Mouse (Mus musculus) CH12.LX (cell line): ENCODE measurements around the gene Ly6g6e. TPM values are rescaled to one million over a fixed set of nuclear protein-coding genes. Genes with fewer than 3 reads are reported as not detected.

Source experiments
- DNase-seq: peaks from one replicate; pipeline ENCODE4 v3.0.0-alpha.2; 2013; ENCODE audit errors: extremely low read depth
- H3K27ac ChIP-seq: 2 replicates; pipeline ENCODE4 v1.5.1; 2012; ENCODE audit warnings: low read depth, mild to moderate bottlenecking, control low read depth, moderate library complexity; ENCODE audit not compliant: insufficient read depth
- H3K27me3 ChIP-seq: replicated peaks from 2 replicates; pipeline ENCODE3; 2012; ENCODE audit warnings: inconsistent platforms
- H3K36me3 ChIP-seq, 2 experiments: replicated peaks in 1 of 2; 2 replicates each; pipeline versions ENCODE3 to v1.6.1; 2012; ENCODE audit warnings: inconsistent platforms in 1 of 2, low read length in 1 of 2, mild to moderate bottlenecking in 1 of 2, mixed read lengths in 1 of 2, moderate library complexity in 1 of 2; ENCODE audit not compliant: control insufficient read depth in 1 of 2, insufficient read depth in 1 of 2
- H3K4me1 ChIP-seq, 2 experiments: 2 replicates each; pipeline ENCODE4 v1.6.1; 2012; ENCODE audit warnings: inconsistent platforms in 1 of 2, moderate library complexity in 1 of 2; ENCODE audit not compliant: insufficient read depth in 2 of 2, control insufficient read depth in 1 of 2
- H3K4me2 ChIP-seq: 2 replicates; pipeline ENCODE4 v1.6.1; 2012; ENCODE audit warnings: low read depth, mild to moderate bottlenecking, control low read depth; ENCODE audit not compliant: poor library complexity, insufficient read depth, severe bottlenecking
- H3K4me3 ChIP-seq, 3 experiments: fragments of 150-350 bp in 1 of 3; sonication (generic) in 1 of 3; replicated peaks in 1 of 3; 2 replicates each; pipeline versions ENCODE3 to v1.5.1; 2011 to 2012; ENCODE audit warnings: low read depth in 2 of 3, low read length in 2 of 3, mild to moderate bottlenecking in 2 of 3, moderate library complexity in 2 of 3, control low read depth in 1 of 3, improper control_type of control experiment in 1 of 3, inconsistent platforms in 1 of 3, mixed read lengths in 1 of 3; ENCODE audit not compliant: poor library complexity in 1 of 3
- H3K79me2 ChIP-seq: replicated peaks from 2 replicates; pipeline ENCODE4 v1.6.1; 2012; ENCODE audit warnings: mild to moderate bottlenecking, moderate library complexity; ENCODE audit not compliant: control insufficient read depth, poor library complexity, insufficient read depth, severe bottlenecking; ENCODE audit errors: extremely low read depth
- H3K9ac ChIP-seq: 2 replicates; pipeline ENCODE4 v1.6.1; 2012; ENCODE audit warnings: low read depth, mild to moderate bottlenecking, control low read depth, moderate library complexity; ENCODE audit not compliant: insufficient read depth
- H3K9me3 ChIP-seq: replicated peaks from 2 replicates; pipeline ENCODE3; 2012; ENCODE audit warnings: low read length, inconsistent platforms, mixed read lengths
- CHD1 ChIP-seq: IDR thresholded peaks from 2 replicates; pipeline ENCODE4 v1.6.1; 2012; ENCODE audit warnings: low read depth, low read length, improper control_type of control experiment, inconsistent platforms
- CTCF ChIP-seq, 2 experiments: IDR thresholded peaks in 1 of 2; conservative IDR thresholded peaks in 1 of 2; 2 replicates each; pipeline ENCODE4 v1.5.1; 2011 to 2012; ENCODE audit warnings: low read depth in 2 of 2, low read length in 2 of 2, improper control_type of control experiment in 1 of 2, inconsistent platforms in 1 of 2, mild to moderate bottlenecking in 1 of 2, moderate library complexity in 1 of 2
- ELF1 ChIP-seq: IDR thresholded peaks from 2 replicates; pipeline ENCODE4 v1.6.1; 2014; ENCODE audit warnings: low read depth, mild to moderate bottlenecking, inconsistent platforms, low read length, improper control_type of control experiment
- IRF4 ChIP-seq: IDR thresholded peaks from 2 replicates; pipeline ENCODE4 v1.6.1; 2014; ENCODE audit warnings: low read depth, mild to moderate bottlenecking, inconsistent platforms, low read length, improper control_type of control experiment
- JUN ChIP-seq: IDR thresholded peaks from 2 replicates; pipeline ENCODE4 v1.6.1; 2011; ENCODE audit warnings: low read depth, mild to moderate bottlenecking, low read length, improper control_type of control experiment, moderate library complexity; ENCODE audit not compliant: insufficient read depth
- JUND ChIP-seq: conservative IDR thresholded peaks from 2 replicates; pipeline ENCODE4 v1.6.1; 2011; ENCODE audit warnings: low read depth, low read length, improper control_type of control experiment
- KAT2A ChIP-seq: IDR thresholded peaks from 2 replicates; pipeline ENCODE4 v1.6.1; 2012; ENCODE audit warnings: low read length, improper control_type of control experiment, inconsistent platforms; ENCODE audit not compliant: insufficient replicate concordance
- MAZ ChIP-seq: IDR thresholded peaks from 2 replicates; pipeline ENCODE4 v1.6.1; 2012; ENCODE audit warnings: low read depth, mild to moderate bottlenecking, inconsistent platforms, low read length, improper control_type of control experiment, moderate library complexity
- MEF2A ChIP-seq: IDR thresholded peaks from 2 replicates; pipeline ENCODE4 v1.6.1; 2014; ENCODE audit warnings: low read depth, mild to moderate bottlenecking, inconsistent platforms, low read length, improper control_type of control experiment, borderline replicate concordance
- MYC ChIP-seq: IDR thresholded peaks from 2 replicates; pipeline ENCODE4 v1.6.1; 2011; ENCODE audit warnings: low read depth, mild to moderate bottlenecking, improper control_type of control experiment, low read length
- NRF1 ChIP-seq: IDR thresholded peaks from 2 replicates; pipeline ENCODE4 v1.6.1; 2014; ENCODE audit warnings: low read depth, mild to moderate bottlenecking, inconsistent platforms, low read length, improper control_type of control experiment, moderate library complexity
- POLR2A ChIP-seq: IDR thresholded peaks from 2 replicates; pipeline ENCODE4 v1.6.1; 2011; ENCODE audit warnings: low read depth, mild to moderate bottlenecking, improper control_type of control experiment, low read length
- POLR2AphosphoS2 ChIP-seq: IDR thresholded peaks from 2 replicates; pipeline ENCODE4 v1.6.1; 2011; ENCODE audit warnings: low read depth, low read length, improper control_type of control experiment
- RAD21 ChIP-seq: IDR thresholded peaks from 2 replicates; pipeline ENCODE4 v1.6.1; 2011; ENCODE audit warnings: low read depth, mild to moderate bottlenecking, low read length, improper control_type of control experiment, moderate library complexity
- RCOR1 ChIP-seq: conservative IDR thresholded peaks from 2 replicates; pipeline ENCODE4 v1.6.1; 2012; ENCODE audit warnings: low read depth, mild to moderate bottlenecking, inconsistent platforms, low read length, improper control_type of control experiment
- SMC3 ChIP-seq: IDR thresholded peaks from 2 replicates; pipeline ENCODE4 v1.6.1; 2011; ENCODE audit warnings: low read depth, low read length, improper control_type of control experiment
- TCF12 ChIP-seq: IDR thresholded peaks from 2 replicates; pipeline ENCODE4 v1.6.1; 2014; ENCODE audit warnings: low read depth, mild to moderate bottlenecking, inconsistent platforms, low read length, improper control_type of control experiment
- USF2 ChIP-seq: conservative IDR thresholded peaks from 2 replicates; pipeline ENCODE4 v1.6.1; 2011; ENCODE audit warnings: low read depth, low read length, improper control_type of control experiment
- ZC3H11A ChIP-seq: IDR thresholded peaks from 2 replicates; pipeline ENCODE4 v1.6.1; 2012; ENCODE audit warnings: low read depth, mild to moderate bottlenecking, inconsistent platforms, low read length, improper control_type of control experiment
- ZNF384 ChIP-seq: IDR thresholded peaks from 2 replicates; pipeline ENCODE4 v1.6.1; 2012; ENCODE audit warnings: low read depth, low read length, improper control_type of control experiment, inconsistent platforms
- dilution Hi-C: fragments of 300-500 bp; cut with MboI; formaldehyde crosslinking; loops from 2 replicates; pipeline ENCODE4 v1.14.3; 2020; ENCODE audit warnings: low sequenced_read_pairs; ENCODE audit not compliant: extremely low pct_unique_long_range_greater_than_20kb, extremely low pct_ligation_motif_present
- in situ Hi-C: fragments of 300-500 bp; cut with MboI; formaldehyde crosslinking; loops from 3 replicates; pipeline ENCODE4 v1.14.3; 2019; ENCODE audit warnings: low sequenced_read_pairs, low pct_ligation_motif_present, low pct_unique_long_range_greater_than_20kb, mixed read lengths
- polyA plus RNA-seq: library from polyadenylated mRNA; unstranded; fragments of >175 nt; gene quantifications from 2 replicates; pipeline ENCODE4 v1.2.1, GENCODE M21; 2012; ENCODE audit warnings: low read depth; ENCODE audit not compliant: insufficient read length
- total RNA-seq, 2 experiments: library from RNA; depleted of rRNA; stranded (reverse); fragments of 300-350 nt in 1 of 2; fragments of >200 nt in 1 of 2; gene quantifications; 2 replicates each; pipeline ENCODE4 v1.2.3; 2012 to 2014

Gene Ly6g6e
- total and polyA plus RNA-seq, 3 experiments: not detected

DNA sequence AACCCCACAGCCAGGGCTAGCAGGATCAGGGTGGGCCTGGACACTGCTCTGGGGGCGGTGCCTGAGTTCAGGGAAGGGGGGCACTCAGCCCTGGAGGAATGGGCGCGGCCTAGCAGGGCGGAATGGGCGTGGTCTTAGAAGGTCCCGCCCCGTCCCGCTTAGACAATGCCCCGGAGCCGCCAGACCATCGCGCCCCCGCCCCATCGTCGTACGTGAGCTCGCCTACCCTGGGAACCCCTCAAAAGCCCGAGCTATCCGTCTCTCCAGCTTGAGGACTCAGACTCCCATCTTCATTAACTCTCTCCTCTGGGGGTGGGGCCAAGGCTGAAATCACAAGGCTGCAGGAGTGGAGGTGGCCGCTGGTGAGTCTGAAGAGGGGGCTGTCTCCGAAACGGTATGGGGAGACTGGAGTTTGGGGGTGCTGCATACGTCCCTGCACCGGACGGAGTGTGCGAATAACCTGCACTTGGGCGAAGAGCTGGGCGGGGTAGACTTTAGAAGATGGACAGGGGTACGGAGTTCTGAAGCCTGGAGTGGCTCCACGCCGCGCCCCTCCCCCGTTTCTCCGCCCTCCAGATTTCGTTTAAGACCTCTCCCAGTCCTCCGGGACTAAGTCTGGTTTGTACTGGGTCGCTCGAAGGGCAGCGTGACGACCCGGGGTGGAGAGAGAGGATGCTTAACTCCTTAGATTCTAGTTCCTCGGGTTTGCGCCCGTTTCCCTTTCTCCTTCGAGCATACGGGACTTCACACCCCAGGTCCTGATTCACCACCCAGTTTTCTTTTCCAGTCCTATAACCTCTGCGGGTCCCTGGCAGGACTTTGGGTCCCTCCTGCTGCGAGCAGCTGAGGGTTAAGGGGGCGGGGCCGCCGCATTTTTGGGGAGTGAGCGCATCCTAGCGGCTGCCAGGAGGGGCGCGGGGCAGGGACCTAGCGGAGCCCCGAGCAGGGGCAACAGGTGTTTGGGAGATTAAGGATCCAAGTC lies 17.5 kb upstream of the Ly6g6e start, which contains the start of gene Ddah2:
TSS of gene Ddah2 (plus strand) at position 125 of the 982 bp plus-strand sequence.
- TF ChIP-seq SMC3 (peak; percentile 70), MAZ (0 out of 2 replicates have a peak, but pooled peaks have one; percentile 28), CHD1 (no peak), RAD21 (peak; percentile 62), IRF4 (no peak), CTCF (conservative IDR thresholded peaks at IDR 0.05 in 1 of 2, IDR thresholded peaks at IDR 0.05 in 1 of 2; ENCODE audit: low read depth in 2 of 2, low read length in 2 of 2) (peak in 1 of 2 experiments; percentile 65; a peak in 2 of 4 replicates)
- TF ChIP-seq, all 38 proteins: peak for 4
- H3K4me1 ChIP-seq: peaks cover 2 to 7% of the 10 kb centered on the region in 2 experiments; a peak in 3 of 4 replicates
- H3K4me2 ChIP-seq: no peak within 1 kb of the TSS
- peak; percentile 57 for DNase-seq
- no peak within 1 kb of the TSS for H3K27ac ChIP-seq
- no peak within 1 kb of the TSS for H3K4me3 ChIP-seq
- dilution Hi-C loops: no loop called here
- H3K9me3 ChIP-seq: peaks cover 2% of the 10 kb centered on the region
- H3K36me3 ChIP-seq: peaks cover 58 to 87% of the 10 kb centered on the region in 2 experiments
- in situ Hi-C loops: no loop called here
- no peaks in the 10 kb centered on the region for H3K27me3 ChIP-seq
- no peak within 1 kb of the TSS for H3K9ac ChIP-seq
- H3K79me2 ChIP-seq: 0 out of 2 replicates have a peak, but pooled peaks cover 2% of the 10 kb centered on the region

DNA sequence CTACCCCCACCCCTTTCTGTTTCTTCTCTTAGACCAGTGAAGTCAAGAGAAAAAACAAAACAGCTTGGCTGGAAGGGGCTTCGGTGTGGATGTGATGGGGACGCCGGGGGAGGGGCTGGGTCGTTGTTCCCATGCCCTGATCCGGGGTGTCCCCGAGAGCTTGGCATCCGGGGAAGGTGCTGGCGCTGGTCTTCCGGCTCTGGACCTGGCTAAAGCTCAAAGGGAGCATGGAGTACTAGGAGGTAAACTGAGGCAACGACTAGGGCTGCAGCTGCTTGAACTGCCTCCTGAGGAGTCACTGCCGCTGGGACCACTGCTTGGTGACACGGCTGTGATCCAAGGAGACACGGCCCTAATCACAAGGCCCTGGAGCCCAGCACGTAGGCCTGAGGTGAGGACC lies 16.6 kb upstream of the Ly6g6e start:
- in situ Hi-C loops: no loop called here
- Histone ChIP-seq H3K9ac (no peak overlapping the region), H3K36me3 (peaks cover 52 to 84% of the 10 kb centered on the region in 2 experiments), H3K27me3 (no peaks in the 10 kb centered on the region), H3K9me3 (no peaks in the 10 kb centered on the region), H3K4me1 (peaks cover 2 to 7% of the 10 kb centered on the region in 2 experiments; a peak in 3 of 4 replicates), H3K4me3 (no peak overlapping the region), H3K4me2 (no peak overlapping the region), H3K27ac (no peak overlapping the region), H3K79me2 (no peaks in the 10 kb centered on the region)
- no peak for DNase-seq
- dilution Hi-C loops: no loop called here
- TF ChIP-seq RCOR1 (no peak), JUND (no peak), ZNF384 (no peak), MEF2A (no peak), CHD1 (no peak), NRF1 (no peak), KAT2A (no peak), CTCF (conservative IDR thresholded peaks at IDR 0.05 in 1 of 2, IDR thresholded peaks at IDR 0.05 in 1 of 2; ENCODE audit: low read depth in 2 of 2, low read length in 2 of 2) (no peak), USF2 (no peak), ELF1 (no peak), TCF12 (no peak), POLR2AphosphoS2 (no peak), JUN (no peak), ZC3H11A (no peak), POLR2A (no peak), MYC (no peak)
